Mouse (Mus musculus) layer of hippocampus, adult 8-10 months (tissue): ENCODE data around the gene Rsph6a. TPM values are rescaled to one million over a fixed set of nuclear protein-coding genes. Genes with fewer than 3 reads are reported as not detected.

Experiments used
- DNase-seq, 2 experiments: peaks; one replicate each; pipeline ENCODE4 v3.0.0; 2022; ENCODE audit warnings: low spot score in 2 of 2
- microRNA-seq, 2 experiments: library from miRNA; unstranded; fragments of <30 nt; microRNA quantifications; one replicate each; pipeline ENCODE4 v1.2.0; 2022
- total RNA-seq, 4 experiments: library from RNA; stranded (reverse); gene quantifications; 2 replicates each; pipeline ENCODE4 v1.2.4; 2022

Rsph6a gene
- total RNA-seq, 4 experiments from 2014 or later = 0.41 to 0.61 TPM; not detected in 2

DNA sequence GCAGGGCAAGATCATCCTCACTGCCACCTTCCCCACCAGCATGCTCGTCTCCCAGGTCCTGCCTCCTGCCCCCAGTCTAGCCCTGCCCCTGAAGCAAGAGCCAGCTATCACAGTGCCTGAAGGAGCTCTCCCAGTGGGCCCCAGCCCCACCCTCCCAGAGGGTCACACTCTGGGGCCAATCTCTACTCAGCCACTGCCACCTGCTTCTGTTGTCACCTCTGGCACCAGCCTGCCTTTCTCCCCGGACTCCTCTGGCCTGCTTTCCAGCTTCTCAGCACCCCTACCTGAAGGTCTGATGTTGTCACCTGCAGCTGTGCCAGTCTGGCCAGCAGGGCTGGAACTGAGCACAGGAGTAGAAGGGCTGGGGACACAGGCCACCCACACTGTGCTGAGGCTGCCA, 42.7 kb downstream of the Rsph6a start:
- DNase-seq = no peak

DNA sequence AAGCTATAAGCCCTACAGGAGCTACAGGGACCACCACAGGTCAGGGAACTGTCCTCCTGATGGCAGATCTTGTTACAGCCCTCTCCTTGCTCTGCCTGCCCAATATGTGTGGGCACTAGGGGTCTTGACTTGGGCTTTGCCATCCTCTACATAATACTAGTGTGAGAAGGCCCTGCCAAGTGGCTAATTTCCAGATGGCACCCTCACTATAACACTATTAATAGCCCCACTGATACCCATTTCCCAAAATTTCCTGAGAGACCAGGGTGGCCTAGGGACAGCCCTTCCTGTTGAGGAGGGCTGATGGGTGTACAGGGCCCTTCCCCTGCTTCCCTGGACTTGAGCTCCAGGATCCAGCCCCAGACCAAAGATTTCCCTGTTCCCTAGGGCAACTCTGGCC, 43.4 kb downstream of the Rsph6a start:
- no peak for DNase-seq

DNA sequence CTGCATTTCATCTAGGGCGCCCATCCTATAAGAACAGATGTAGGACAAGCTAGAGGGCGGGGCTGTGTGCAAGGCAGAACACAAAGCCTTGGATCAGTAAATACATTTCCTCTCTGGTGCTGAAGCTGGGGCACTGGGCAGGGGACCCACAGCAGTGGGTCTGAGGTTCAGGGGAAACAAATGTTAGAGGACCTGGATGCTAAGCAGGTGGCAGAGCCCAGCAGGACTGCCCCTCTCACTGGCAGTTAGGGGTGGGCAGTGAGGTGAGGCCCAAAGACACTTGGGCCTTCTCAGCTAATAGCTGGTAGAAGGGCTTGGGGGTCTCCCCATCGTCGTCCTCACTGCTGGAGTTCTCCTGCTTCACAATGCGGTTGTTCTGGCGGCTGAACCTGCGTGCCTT, 44.3 kb downstream of the Rsph6a start:
- no peak for DNase-seq

DNA sequence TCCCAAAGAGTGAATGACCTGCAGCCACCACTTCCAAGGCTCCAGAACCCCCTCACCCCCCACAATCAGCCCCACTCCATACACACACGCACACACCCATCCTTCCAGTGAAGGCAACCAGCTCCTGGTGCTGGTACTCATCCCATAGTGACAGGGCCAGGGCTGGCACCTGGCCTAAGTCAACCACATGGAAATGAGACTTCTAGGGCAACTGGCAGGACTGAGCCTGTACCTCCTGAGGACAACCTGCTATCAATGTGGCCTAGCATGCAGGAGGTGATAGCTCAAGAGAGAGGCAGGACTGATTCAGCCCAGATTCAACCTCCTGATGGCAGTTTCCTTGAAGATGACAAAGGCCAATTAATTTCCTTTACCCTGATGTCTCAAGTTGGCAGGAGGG, 45.8 kb downstream of the Rsph6a start:
- no peak for DNase-seq

DNA sequence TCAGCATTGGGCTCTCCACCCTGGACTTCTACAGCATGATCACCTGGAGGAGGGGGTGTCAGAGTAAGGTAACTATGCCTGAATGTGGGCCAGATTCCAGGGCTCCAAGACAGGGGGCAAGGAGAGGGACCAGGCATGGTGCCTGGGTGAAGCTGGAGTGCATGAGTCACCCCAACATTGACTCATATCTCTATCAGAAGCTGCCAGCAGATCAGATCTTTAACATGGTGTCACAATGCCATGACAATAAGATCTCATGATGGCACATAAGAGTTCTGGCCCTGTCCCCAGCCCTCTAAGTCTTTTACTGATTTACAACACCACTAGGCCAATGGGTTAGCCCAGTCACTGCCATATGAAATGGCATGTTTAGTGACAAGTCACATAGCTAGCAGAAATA, 49.3 kb downstream of the Rsph6a start:
- DNase-seq = no peak

DNA sequence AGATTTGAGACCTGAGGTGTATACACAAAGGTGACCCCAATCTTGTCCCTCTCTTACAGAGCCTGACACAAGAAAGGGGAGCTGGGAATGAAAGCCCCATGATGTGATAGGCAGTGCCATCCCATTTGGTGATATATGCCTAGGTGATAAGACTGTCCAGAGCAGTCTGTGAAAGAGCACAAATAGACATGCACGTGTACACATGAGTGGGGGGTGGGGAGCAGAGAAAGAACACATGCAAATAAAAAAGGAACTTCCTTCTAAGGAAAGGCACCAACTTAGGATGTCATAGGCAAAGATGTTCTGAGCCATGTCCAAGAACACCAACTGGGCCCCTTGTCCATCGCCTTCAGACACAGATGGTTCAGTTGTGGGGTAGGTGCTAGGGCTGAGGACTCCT, 50.0 kb downstream of the Rsph6a start:
- no peak for DNase-seq

DNA sequence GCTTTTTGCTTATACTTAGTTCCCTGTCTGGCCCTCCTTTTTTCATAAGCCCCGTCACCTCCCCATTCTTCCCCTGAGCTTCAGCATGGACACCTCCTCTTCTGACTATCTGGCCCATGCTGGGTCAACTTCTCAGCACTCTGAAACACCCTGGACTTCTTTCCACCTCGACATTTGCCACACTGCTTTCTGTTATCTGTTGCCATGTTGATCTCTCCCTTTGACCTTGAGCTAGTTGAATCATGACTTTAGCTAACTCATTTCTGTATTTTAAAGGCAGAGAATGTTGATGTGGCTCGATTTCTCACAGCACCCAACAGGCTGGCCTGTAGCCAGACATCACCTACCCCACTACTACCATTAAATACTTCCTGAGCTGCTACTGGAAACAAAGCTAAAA, 52.9 kb downstream of the Rsph6a start:
- DNase-seq = no peak

DNA sequence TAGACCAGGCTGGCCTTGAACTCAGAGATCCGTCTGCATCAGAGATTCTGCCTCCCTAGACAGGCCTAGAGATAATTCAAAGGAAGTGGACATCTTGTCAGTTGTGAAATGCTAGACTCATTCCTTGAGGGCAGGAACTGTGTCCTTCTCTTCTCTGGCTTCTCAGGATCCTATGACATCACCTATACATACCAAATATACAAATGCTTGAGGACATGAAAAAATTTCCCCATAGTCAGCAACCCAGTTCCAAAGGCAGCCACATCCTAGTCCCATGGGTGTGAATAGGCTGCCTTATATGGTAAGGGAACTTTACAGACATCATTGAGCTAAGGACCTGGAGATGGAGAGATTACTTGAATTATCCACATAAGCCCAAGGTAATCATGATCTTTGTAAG, 55.1 kb downstream of the Rsph6a start:
- DNase-seq = no peak

DNA sequence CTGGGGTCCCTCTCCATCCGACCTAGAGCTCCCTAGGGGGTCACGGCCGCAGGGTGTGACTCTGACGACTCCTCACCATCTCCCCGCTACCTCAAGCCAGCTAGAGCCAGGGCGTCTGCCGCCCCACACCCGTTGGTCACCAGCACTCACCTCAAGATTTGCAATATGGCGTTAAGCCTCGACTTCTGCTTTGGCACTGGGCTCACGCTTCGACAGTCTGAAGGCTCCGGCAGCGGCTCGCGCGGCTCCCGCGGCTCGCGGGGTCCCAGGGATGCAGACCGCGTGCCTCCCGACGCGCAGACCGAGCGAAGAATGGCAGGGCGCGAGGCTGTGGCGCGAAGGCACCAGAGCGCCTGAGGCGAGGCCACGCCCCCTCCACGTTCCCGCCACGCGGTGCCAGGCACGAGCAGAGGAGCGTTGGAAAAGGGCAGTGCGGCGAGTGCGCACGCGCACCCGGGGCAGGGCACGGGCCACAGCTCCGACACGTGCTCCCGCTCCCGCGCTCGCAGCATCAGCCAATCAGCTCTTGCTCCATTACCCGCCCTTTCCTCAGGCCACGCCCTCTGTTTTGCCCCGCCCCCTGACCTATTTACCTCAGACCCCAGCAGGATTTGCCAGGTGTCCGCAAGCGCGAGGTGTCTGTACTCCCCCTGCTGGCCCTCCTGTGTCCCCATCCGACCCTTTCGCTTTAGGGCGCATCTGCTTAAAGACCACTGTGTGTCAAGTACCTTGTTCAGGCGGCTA, 63.7 kb downstream of the Rsph6a start, which contains the start of gene Gm4969:
Gm4969 (minus strand) TSS at position 341 of the 744 bp plus-strand sequence.
- DNase-seq = peak; percentile 41 to 51

DNA sequence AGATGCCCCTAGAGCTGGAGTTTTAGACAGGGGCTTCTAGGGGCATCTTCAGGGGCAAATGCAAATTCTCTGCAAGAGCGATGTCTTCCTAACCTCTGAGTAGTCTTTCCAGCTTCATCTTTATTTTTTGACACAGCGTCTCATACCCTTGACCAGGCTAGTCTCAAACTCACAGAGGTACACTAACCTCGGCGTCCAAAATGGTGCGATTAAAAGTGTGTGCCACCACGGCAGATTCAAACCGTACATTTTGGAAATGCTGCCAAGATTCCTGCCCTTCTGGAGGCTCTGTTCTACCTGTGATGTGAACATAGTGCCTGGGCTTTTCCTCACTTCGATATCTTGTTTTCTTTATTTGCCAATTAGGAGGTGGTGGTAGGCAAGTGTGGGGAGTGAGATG, 64.6 kb downstream of the Rsph6a start:
- DNase-seq = no peak

DNA sequence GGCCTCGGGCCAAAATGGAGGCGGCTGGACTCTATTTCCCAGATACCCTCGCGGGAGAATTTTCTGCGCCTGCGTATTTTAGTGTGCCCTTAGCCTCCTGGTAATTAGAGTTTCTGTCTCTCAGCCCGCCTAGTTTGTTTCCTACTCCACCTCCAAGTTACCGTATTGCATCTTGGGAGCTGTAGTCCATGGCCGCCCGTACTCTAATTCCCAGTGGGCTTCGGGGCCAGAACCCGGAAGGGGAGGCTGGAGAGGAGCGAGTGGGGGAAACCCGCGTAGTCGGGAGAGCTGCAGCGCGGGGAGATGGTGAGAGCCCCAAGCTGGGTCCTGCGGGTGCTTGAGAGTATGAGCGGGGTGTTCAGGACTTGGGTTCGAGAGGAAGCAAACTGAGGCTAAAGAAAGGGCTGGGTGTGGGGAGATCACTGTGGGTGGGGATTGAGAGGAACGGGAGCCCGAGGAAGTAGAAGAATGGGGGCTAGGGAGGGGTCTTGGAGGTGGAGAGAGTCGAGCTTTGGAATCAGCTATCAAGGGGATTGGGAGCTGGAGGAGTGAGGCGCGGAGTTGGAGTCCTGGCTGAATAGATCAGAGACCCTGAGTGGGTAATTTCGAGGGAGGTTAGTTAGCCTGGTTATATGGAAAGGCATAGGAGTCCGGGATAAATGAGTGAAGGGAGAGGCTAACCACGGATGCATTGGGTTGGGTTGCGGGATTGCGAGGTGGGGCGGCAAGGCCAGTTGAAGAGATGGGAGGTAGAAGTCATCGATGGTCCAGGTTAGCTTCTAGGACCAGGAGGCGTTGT, 65.3 kb downstream of the Rsph6a start, which contains the start of gene Fbxo46:
Fbxo46 (plus strand) TSS at position 229 of the 799 bp plus-strand sequence.
- DNase-seq = peak; percentile 94 to 96

DNA sequence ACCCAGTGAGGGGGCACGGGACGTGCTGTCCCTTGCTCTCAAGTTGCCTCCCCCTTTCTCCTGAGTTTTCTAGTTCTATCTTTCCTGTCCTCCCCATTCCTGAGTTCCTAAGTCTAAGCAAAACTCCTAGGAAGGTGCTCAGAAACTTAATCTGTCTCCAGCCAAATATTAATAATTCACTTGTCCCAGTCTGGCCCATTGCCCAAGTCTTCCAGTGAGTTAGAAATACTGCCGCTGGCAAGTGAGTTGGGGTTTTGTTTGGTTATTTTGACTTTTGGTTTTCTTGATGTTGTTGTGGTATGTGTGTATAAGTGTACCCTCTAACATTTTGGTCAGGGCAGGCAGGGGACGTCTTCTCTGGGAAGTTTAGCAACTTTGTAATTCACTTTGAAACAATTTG, 67.2 kb downstream of the Rsph6a start:
- no peak for DNase-seq

Small RNA genes within 50 kb of the gene (microRNA-seq; reads per million reads assigned to microRNA genes)
- gene Mir3100 = 2.9 to 5.6 reads per million in 2 experiments

Other genes starting within 250 kb of the Rsph6a start
- gene Psg17, start 233.1 kb upstream of the Rsph6a start, total RNA-seq = under 1 TPM in 1 of 4 experiments, not detected in 3; 0.14 TPM
- 1 to 10 TPM; 1.9 to 2.6 (median 2.2) TPM for gene Mill2, start 214.7 kb upstream of the Rsph6a start, total RNA-seq
- gene Pglyrp1, start 183.4 kb upstream of the Rsph6a start, total RNA-seq = 10 to 100 TPM; 11.2 to 15.5 (median 13.4) TPM
- gene Ccdc61, start 144.3 kb upstream of the Rsph6a start, total RNA-seq = 10 to 100 TPM in 2 of 4 experiments, 1 to 10 TPM in 2; 9.4 to 14.3 (median 11.4) TPM
- gene Nova2, start 128.8 kb upstream of the Rsph6a start, total RNA-seq = 10 to 100 TPM; 71.3 to 76.7 (median 74.6) TPM
- 1 to 10 TPM in 1 of 4 experiments, under 1 TPM in 2, not detected in 1; 0.60 to 1.5 (median 0.91) TPM for gene Nanos2, start 67.3 kb upstream of the Rsph6a start, total RNA-seq
- gene Mypop, start 63.4 kb upstream of the Rsph6a start, total RNA-seq = 10 to 100 TPM; 42.4 to 49.6 (median 45.8) TPM
- gene Irf2bp1, start 50.6 kb upstream of the Rsph6a start, total RNA-seq = 10 to 100 TPM; 47.6 to 49.2 (median 47.9) TPM
- gene Foxa3, start 31.2 kb upstream of the Rsph6a start, total RNA-seq = not detected
- gene Sympk, start 30.3 kb upstream of the Rsph6a start, total RNA-seq = 100 to 1,000 TPM; 100 to 113 (median 109) TPM
- gene Dmwd, start 21.5 kb downstream of the Rsph6a start, total RNA-seq = 100 to 1,000 TPM; 136 to 144 (median 141) TPM
- gene Dmpk, start 29.2 kb downstream of the Rsph6a start, total RNA-seq = 10 to 100 TPM; 35.6 to 55.8 (median 45.3) TPM
- 1 to 10 TPM; 2.0 to 3.7 (median 3.6) TPM for gene Six5, start 39.9 kb downstream of the Rsph6a start, total RNA-seq
- gene Gm4969, start 63.7 kb downstream of the Rsph6a start, total RNA-seq = under 1 TPM; 0.18 to 0.57 (median 0.31) TPM
- 10 to 100 TPM; 13.3 to 15.1 (median 14.4) TPM for gene Fbxo46, start 65.2 kb downstream of the Rsph6a start, total RNA-seq
- 10 to 100 TPM; 18.6 to 20.9 (median 20.4) TPM for gene Qpctl, start 94.6 kb downstream of the Rsph6a start, total RNA-seq
- gene Snrpd2, start 95.0 kb downstream of the Rsph6a start, total RNA-seq = 10 to 100 TPM; 75.6 to 82.3 (median 78.2) TPM
- 1 to 10 TPM; 1.0 to 1.5 (median 1.2) TPM for gene Gipr, start 111.4 kb downstream of the Rsph6a start, total RNA-seq
- gene Eml2, start 121.7 kb downstream of the Rsph6a start, total RNA-seq = 100 to 1,000 TPM; 156 to 198 (median 171) TPM
- gene Gpr4, start 157.8 kb downstream of the Rsph6a start, total RNA-seq = 1 to 10 TPM; 1.3 to 2.7 (median 1.8) TPM
- 10 to 100 TPM; 33.8 to 45.7 (median 40.7) TPM for gene Opa3, start 173.6 kb downstream of the Rsph6a start, total RNA-seq
- gene Vasp, start 217.1 kb downstream of the Rsph6a start, total RNA-seq = 10 to 100 TPM; 17.4 to 26.8 (median 19.5) TPM
- under 1 TPM in 1 of 4 experiments, not detected in 3; 0.28 TPM for gene Ppm1n, start 225.4 kb downstream of the Rsph6a start, total RNA-seq
- 10 to 100 TPM; 76.6 to 96.7 (median 85.4) TPM for gene Rtn2, start 227.9 kb downstream of the Rsph6a start, total RNA-seq